Mouse (Mus musculus) adrenal gland (tissue): ENCODE data around the gene Dag1.

Experiments used
- intact Hi-C: fragments of 180-260 bp; cut with DNase I; formaldehyde crosslinking; loops from one replicate; pipeline ENCODE4 v1.15.1; 2025

Gene Dag1

DNA sequence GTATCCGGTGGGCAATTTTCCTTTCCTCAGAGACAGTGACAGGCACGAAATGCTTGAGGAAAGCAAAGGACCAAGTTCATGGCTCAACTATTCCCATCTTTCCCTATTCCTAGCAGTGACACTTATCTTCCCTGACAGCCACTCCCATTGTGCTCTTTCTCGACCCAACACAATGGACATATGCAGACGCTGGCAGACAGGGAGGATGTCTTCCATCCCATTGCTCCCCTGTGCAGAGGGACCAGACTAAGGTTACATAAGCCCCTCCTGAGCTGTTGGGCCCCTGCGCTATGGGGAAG lies 74.3 kb downstream of the Dag1 start:
- intact Hi-C loops = no loop called here

DNA sequence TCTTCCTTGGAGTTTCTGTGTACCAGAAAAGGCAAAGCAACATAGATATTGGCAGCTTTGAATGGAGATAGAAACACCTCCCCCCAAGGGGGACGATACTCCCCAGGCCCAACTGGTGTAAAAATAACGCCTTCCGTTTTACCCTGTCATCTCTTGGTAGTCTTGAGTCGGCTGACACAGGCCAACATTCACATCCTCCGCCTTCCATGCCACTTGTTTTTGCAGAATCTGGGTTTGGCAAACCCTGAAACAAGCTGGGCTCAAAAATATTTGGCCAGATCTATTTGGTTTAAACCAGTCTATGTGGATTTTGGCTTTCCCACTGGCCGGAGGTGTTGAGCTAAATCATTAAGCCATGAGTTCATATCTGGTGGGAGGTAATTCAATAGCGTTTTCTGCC lies 74.7 kb downstream of the Dag1 start:
- intact Hi-C loops = no loop called here

DNA sequence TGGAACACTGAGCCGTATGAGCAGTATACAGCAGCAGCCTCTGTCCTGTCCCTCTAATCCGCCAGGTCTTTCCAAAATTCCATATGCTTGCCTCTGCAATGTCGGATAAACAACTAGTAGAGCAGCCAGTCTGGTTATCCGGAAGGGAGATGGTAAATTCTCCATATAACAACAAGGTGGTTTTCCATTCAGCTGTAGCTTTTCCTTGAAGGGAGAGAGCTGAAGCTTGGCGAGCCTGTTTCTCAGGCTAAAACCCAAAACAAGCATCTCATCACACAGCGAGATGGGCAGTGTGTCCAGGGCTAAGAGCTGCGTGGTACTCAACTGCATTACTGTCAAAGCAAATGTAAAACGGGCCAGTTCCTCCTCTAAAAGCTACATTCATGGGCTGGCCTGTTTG lies 75.2 kb downstream of the Dag1 start:
- intact Hi-C loops = no loop called here

DNA sequence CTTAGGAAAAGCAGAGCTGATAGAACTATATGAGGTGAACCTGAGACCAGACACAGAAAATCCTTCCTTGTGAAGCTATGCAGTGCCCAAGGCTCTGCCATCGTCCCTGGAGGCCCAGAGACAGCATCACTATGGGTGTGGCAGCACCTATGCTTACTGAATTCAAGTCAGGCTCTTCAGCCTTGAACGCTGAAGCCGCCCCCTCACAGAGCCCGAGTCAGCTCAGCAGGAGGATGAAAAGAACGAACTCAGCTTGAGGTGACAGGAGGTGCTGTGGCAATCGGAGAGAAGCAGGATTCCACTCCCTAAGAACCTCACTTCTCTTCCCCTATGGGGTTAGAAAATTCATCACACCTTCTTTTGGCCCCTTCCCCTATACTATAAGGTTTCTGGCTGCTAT lies 76.1 kb downstream of the Dag1 start:
- intact Hi-C loops = no loop called here

DNA sequence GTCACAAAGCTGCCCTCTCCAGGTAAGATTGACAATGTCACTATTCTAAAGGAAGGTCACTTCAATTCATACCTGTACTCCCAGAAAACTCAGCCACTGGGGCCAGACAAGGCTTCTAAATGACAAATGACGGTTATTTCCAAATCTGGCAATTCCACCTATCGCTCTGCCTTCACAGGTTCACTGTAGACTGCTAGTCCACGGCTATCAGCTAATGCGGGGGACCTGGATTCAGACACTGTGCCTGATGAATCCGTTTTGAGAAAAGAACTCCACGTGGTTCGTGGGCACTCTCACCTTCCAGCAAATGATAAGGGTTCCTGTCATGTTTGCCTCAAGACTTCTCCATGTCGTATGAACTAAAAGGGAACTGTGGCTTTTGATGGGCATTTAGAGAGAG lies 78.0 kb downstream of the Dag1 start:
- intact Hi-C loops = no loop called here

DNA sequence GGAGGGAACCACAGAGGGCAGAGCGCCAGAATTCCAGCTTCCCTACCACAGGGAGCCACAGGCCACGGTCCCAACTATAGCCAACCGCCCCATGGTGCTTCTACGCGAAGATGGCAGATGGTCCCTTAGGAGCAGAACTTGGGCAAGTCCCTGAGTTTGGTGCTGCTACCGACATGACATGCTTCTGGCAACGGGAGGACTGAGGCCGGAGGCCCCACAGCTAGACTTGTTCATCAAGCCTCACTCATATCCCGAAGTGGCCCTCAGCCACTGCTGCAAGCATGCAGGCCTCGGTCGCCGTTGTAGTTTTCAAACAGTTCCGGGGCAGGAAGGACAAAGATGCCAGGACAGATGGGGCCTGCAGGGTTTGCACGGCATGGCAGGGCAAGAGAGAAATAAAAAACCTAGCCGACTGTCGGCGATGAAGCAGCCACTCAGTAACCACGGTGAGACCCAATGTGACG lies 80.2 kb downstream of the Dag1 start:
- intact Hi-C loops = no loop called here

DNA sequence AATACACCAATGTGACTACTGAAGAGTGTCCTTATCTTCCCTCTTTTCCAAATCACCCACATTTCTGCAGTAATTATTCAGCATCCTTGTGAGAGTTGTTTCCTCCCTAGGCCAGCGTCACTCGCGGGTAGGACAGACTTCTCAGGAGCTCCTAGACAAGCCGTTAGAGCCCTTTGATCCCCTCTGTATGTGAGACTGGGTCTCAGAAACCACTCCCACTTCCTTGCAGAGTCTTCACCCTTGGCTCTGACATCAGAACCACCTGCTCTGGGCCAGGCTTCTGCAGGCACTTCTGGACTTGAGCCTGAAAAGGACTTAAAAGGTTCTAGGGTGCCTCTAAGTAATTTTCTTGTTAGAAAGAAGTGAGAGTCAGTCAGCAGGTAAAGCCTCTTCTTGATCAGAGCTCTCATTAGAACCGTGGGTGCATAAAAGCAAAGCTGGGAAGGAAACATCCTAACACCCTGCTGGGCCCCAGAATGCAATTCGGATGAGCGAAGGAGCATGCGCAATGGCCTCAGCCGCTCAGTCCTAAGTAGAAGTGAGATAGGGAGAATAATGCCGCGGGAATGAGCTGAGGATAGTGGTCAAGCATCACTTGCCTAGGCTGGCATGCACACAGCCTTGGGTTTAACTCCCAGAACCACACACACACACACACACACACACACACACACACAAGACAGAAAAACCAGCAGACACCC lies 80.8 kb downstream of the Dag1 start:
- intact Hi-C loops = no loop called here

DNA sequence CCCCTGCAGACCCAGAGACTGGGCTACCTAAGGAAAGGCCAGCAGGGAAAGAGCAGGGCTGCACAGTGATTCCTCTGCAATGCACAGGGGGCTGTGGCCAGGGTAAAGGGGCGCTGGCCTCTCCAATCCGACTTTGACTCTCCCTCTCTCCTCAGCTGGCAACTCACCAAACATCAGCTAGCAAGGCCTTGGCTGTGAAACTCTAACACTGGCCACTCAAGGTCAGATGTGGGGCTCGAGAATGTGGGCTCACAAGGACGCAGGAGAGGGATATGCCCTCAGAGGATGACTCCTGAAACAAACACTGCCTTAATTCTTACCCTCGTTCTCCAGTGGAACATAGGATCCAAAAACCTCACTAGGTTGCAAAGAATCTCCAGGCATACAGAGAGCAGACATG lies 85.4 kb downstream of the Dag1 start:
- intact Hi-C loops = no loop called here

DNA sequence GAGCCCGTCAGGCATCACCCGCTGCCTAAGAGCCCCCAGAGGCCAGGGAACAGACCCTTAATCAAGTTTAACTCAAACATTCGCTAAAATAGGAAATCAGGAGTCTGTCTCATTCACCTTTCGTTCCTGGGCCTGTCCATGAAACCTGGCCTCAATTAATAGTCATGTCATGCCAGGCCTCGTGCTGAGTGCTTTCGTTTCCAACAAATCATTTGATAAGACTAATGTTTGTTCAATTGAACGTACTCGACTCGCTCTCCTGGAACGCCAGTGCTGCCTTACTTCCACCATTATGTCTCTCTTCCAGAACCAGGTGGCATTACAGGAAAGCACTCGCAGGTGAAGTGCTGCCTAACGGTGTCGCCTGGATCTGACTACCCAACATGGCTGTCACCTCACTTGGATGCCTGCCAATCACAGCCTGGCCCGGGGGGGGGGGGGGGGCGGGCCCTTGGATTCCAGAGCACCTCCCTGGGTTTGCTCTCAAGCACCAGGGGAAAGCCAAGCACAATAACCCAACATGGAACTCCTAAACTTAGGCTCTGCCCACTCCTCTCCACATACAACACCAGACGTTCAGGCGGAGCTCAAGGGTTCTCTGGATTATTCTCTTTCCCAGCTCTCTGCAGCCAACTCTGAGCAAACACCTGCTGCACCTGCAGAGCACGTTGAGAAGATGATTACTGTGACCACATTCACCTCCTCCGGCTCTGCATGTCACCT lies 88.5 kb downstream of the Dag1 start:
- intact Hi-C loops = no loop called here

DNA sequence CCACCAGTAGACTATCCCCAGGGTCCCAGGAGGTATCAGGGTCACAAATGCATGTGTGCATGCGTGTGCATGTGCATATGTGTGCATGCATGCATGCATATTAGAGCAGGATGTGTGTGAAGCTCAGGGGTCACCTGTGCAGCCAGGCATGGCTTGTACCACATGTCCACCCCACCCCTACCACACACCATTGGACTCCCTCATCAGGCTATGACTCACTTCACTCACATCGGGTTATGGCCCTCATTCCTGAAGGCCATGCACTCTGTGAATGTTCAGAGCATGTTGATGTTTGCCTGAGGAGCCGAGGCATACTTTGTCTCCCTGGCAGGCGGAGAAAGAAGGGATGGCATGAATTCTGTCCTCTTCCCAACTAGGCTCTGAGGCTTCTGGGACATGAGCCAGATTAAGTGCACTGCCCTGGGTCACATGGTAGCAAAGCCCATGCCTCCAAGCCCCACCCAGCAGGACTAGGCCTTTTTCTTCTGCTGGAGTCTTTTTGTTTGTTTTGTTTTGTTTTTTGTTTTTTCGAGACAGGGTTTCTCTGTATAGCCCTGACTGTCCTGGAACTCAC lies 90.9 kb downstream of the Dag1 start:
- intact Hi-C loops = no loop called here

DNA sequence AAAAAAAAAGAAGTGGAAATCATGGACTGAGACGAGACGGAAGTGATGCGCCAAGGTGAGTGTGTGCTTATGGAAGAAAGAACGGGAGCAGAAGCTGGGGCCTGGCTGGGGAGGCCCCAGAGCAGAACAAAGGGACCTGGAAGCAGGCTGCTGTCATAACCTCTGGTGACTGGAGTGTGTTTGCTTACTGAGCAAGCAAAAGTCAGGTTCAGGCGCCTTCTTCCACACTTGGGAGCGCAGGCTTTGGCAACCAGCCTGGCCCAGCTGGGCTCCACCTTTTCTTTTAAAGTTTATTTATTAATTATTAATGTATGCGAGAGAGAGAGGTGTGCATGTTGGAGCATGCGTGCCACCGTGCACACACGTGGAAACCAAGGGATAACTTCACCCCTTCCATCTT lies 94.0 kb downstream of the Dag1 start:
- intact Hi-C loops = no loop called here

DNA sequence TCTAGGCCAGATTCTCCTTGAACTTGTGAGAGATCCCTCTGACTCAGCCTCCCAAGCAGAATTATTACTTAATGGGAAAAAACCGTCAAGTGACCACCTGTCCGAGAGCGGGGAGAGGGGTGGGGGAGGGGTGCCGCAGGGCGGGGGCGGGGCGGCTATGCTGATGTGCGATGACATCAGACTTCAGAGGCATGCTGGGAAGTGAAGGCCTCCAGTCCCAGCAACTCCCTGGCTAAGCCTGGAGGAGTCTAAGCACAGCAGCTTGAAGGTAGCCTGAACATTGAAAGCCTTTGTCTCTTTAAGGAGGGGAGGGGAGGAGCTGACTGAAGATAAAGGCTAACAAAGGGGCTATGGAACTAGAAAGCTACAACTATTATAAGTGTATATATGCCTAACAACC lies 98.6 kb downstream of the Dag1 start:
- intact Hi-C loops = no loop called here

DNA sequence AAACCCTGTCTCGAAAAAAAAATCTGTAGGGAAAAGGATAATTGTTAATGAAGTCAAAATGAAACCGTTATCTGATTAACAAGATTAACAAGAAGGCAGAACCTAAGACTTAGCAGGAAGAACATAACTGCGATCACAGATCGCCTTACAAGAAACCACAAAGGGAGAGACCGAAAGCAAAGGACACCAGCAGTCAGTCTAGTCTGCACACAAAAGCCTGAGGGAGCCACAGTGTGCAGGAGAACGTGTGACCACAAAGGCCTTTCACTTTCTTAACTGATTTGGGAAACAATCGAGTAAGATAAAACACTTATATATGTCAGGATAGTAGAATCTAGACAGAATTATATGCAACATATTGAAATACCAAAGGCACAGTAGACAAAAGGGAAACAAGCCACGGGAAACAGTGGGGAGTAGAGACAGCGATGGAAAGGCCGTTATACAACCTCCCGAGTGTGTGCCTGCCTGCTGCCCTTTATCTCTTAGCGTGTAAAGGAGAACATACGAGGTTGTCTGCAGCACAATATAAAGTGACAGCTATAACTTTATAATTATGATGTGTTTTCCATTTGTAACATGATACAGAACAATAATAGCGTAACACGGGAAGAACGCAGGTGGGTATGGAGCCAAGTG lies 100.0 kb downstream of the Dag1 start:
- intact Hi-C loops = no loop called here

DNA sequence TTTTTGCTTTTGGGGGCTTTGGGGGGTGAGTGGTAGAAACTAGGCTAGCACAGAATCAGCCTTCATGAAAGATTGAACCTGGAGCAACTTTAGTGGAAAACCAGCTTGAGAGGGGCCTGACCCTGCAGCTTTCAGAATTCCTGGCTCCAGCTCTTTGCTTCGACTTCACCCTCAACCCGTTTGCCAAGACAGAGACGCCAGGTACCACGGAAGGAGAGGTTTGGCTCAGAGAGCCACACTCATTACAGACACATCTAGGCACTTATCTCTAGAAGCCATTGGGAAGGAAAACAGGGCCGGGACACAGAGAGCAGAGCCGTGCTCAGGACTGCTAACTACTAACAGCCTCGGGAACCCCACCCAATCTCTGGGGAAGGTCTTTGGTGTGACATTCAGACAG lies 105.9 kb downstream of the Dag1 start:
- intact Hi-C loops = loop anchor here (5.0 kb wide), 1 partner anchor 34 kb away; the partner anchor contains the start of gene Bsn

DNA sequence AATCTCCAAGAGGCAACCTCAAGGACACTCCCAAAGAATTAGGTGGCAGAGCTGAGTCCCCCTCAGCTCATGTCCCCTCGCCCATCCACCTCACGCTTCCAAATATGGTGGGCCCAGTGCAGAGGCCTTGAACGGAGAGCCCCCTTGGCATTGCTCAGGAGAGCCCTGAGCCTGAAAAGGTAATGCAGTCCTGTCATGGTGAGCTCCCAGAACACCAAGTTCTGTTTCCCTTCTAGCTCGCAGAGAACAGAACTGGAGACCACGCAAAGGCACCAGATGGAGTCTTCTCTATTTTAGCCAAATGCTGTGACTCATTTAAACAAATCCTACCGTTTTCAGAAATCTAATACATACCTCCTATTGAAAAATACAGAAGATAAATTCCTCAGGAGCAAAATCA lies 106.3 kb downstream of the Dag1 start:
- intact Hi-C loops = loop anchor here (5.0 kb wide), 1 partner anchor 35 kb away; the partner anchor contains the start of gene Bsn

DNA sequence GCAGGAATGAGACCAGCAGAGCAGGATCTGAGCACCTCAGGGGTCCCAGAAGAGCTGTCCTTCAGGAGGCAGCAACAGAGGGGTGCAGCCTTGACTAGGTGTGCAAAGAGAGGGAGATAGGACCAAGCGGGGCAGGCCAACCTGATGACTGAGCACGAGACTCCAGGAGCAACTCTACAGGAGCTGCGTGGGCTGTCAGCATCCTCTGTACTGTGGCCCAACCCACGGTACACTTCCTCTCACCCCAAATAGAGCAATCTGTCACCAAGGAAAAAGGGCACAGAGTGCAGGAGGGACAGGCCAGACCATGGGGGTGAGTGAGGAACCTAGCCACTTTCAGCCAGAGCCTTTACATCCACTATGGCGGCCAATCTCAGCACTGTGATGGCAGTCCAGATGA lies 107.0 kb downstream of the Dag1 start:
- intact Hi-C loops = loop anchor here (5.0 kb wide), 1 partner anchor 36 kb away; the partner anchor contains the start of gene Bsn

DNA sequence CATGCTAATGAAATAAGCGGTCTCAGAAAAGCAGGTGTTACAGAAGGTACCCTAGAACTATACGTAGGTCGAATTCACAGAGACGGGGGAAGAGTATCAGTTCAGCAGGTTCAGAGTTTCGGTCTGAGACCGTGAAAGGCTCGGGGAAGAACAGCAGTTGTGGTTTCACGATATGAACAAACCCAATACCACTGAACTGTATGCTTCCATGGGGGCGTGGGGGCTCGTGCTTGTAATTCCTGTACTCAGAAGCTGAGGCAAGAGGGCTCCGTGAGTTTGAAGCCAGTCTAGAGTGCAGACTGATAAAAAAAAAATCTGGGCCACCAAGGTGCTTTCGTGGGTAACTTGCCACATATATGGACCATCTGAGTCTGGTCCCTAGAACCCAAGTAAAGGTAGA lies 108.9 kb downstream of the Dag1 start:
- intact Hi-C loops = loop anchor here (5.0 kb wide), 1 partner anchor 37 kb away; the partner anchor contains the start of gene Bsn
